Mouse (Mus musculus): ENCODE data around the gene Gm15023. TPM values are rescaled to one million over a fixed set of nuclear protein-coding genes. Genes with fewer than 3 reads are reported as not detected.
A peak's percentile ranks its signal among the peaks of the same experiment; 100 is the strongest.
"Not testable (repeated sequence)": the region's sequence is repeated elsewhere in the genome, so short reads cannot be mapped to it uniquely, and the experiment has no call there.

Gene Gm15023
- polyA plus RNA-seq (2015; fragmentation: Nextera tagmentation; extraction: Ambion mirVana): not detected in 2 replicates

DNA sequence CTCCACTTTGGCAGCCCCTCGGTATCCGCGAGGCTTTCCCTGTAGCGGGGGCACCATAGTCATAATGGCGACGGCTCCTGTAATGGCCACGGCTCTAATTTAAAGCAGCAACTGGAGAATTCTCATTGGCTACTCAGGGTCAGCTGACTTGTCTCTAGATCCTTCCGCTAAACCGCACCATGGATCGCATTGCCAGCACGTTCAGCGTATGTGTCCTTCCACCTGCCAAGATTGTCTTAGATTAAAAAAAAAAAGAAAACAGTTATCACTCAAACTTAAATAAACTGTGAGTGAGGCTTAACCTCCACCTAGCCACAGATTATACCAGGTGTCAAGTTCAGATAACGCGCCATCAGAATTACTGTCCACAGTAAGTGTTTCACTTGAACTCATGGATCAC is at the start of gene Gm15023:
Gene Gm15023 (minus strand): TSS at position 101 of the 400 bp plus-strand sequence.
- not testable (repeated sequence) for H3K9me3 ChIP-seq (replicated peaks); H3K27me3 ChIP-seq; H3K4me2 ChIP-seq; ATAC-seq (replicated peaks; ENCODE audit: insufficient number of reproducible peaks, insufficient read depth, low FRiP score, low read depth); H3K4me3 ChIP-seq; H3K36me3 ChIP-seq; H3K27ac ChIP-seq; H3K4me1 ChIP-seq (replicated peaks); H3K9ac ChIP-seq
- WGBS: 92% methylated on average over 6 of the region's 14 CpGs

DNA sequence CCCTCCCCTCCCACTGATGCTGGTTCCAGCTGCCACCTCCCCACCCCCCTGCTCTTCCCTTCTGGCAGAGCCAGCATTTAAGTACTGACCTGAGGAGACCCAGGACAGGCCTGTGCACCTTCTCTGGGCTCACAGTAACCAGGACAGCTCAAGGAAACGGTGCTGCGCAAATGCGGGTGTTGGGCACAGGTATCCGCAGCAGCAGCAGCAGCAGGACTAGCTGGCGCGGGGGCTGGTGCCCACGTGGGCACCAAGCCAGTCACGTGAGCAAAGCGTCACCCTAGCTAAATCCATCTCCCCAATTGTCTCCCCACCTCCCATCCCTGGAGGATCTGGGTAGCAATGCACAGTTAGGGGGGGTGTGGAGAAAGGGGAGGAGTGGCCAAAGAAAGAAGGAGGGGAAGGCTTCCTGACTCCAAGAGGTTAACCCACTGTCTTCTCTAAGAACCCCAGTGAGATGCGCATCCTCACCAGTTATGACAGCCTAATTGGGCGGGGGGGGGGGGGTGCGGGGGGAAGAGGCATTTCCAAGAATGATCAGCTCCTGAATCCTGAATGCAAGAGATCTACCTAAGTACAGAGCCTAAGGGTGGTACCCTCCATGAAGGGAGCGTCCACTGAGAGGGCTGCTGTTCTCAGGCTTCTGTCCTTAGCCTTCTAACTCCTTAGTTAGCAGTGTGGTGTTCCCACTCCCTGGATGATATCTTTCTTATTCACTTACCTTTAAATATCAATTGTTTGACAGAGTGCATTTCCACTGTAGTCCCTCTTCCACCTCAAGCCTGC is 33.2 kb upstream of the Gm15023 start, which contains the start of gene Tceal6:
Gene Tceal6 (minus strand): TSS at position 252 of the 786 bp plus-strand sequence.
- 20% methylated on average over 11 of the region's 13 CpGs for WGBS
- no peaks in the 10 kb centered on the region for H3K9me3 ChIP-seq (replicated peaks)
- peak within 1 kb of the TSS; percentile 61 for H3K4me2 ChIP-seq
- no peak within 1 kb of the TSS for H3K27ac ChIP-seq
- H3K9ac ChIP-seq: no peak within 1 kb of the TSS
- no peaks in the 10 kb centered on the region for H3K36me3 ChIP-seq
- H3K27me3 ChIP-seq: peaks cover 5% of the 10 kb centered on the region; the same call in 1 of the 2 replicates
- peak within 1 kb of the TSS; percentile 35 for H3K4me3 ChIP-seq
- H3K4me1 ChIP-seq (replicated peaks): no peaks in the 10 kb centered on the region
- ATAC-seq (replicated peaks; ENCODE audit: insufficient number of reproducible peaks, insufficient read depth, low FRiP score, low read depth): no peak

DNA sequence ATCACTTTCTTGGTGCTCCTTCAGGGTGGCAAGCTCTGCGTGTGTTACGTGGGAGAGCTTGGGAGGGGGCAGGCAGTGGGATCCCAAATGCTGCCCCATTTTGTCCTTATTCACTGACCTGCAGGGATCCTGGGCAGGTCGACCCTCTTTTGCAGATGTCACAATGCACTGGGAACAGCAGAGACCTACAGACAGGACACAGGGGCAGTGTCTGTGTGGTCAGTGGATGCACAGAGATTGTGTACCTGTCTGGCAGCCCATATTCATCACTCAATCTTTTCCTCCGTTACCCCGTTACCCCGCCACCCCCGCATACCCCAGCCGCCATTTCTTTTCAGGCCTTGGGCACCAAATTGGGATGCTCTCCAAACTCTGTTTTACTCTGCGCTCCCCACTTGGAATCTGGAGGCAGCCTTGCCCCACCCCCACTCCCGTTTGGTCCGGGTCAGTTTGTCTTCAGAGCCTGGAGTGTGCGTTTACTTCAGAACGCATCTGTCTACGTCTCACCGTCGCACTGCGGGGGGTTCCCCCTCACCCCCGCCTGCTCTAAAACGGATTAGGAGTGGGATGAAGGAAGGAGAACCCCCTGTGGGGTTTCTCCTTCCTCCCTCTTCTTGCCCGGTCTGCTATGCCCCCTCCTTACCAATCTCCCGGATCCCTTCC is 32.5 kb upstream of the Gm15023 start:
- ATAC-seq (replicated peaks; ENCODE audit: insufficient number of reproducible peaks, insufficient read depth, low FRiP score, low read depth); H3K9ac ChIP-seq; H3K27ac ChIP-seq; H3K4me1 ChIP-seq (replicated peaks); H3K9me3 ChIP-seq (replicated peaks); H3K36me3 ChIP-seq; H3K27me3 ChIP-seq: not testable (repeated sequence)
- peak overlapping the region; percentile 35 for H3K4me3 ChIP-seq
- 16% methylated on average over 21 of the region's 21 CpGs for WGBS
- H3K4me2 ChIP-seq: peak overlapping the region; percentile 61

DNA sequence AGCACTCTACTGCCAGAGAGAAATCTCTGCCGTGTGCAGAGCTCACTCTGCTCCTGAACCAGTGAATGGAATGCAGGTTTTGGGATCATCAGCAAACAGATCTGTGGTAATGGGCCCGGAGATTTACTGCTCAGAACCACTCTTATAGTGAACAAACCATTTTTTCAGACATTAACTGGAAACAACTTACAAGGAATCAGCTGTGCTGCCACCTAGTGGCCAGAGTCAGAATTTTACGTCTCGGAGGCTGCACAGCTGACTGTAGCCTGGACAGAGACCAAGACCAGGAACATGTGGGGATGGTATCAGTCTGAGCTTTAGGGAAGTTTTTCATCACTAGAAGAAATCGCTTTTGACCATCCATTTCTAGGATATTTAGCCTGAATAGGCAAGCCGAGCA is 12.5 kb upstream of the Gm15023 start:
- H3K9me3 ChIP-seq (replicated peaks); ATAC-seq (replicated peaks; ENCODE audit: insufficient number of reproducible peaks, insufficient read depth, low FRiP score, low read depth); H3K4me1 ChIP-seq (replicated peaks); H3K4me2 ChIP-seq; H3K36me3 ChIP-seq; H3K27ac ChIP-seq; H3K9ac ChIP-seq; H3K27me3 ChIP-seq; H3K4me3 ChIP-seq: not testable (repeated sequence)
- WGBS: no CpG with 5 or more reads among the region's 6 CpGs

DNA sequence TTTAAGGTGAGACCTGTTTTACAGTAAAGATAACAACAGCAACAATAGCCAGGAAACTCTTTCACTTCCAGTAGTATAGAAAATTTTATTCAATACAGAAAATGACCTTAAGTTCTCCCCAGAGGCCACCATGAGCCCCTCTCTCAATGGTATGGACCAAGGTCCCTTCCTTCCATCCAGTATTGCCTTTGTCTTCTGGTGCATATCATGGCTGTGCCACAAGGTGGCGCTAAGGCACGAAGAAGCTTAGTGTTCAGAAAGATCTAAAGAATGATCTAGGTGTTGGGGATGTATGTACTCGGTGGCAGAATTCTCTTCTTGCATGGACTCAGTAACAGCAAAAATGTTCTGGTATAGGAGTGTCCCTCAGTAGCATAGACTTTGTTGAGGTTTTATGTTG is 11.2 kb upstream of the Gm15023 start:
- H3K9ac ChIP-seq; ATAC-seq (replicated peaks; ENCODE audit: insufficient number of reproducible peaks, insufficient read depth, low FRiP score, low read depth); H3K36me3 ChIP-seq; H3K9me3 ChIP-seq (replicated peaks); H3K27me3 ChIP-seq; H3K4me3 ChIP-seq; H3K4me1 ChIP-seq (replicated peaks); H3K27ac ChIP-seq; H3K4me2 ChIP-seq: not testable (repeated sequence)
- no CpG with 5 or more reads among the region's 3 CpGs for WGBS

Other genes with a start within 250 kb of the Gm15023 start
- 0.29 and 0.42 TPM in 2 replicates for gene Nxf2, start 212.9 kb downstream of the Gm15023 start, polyA plus RNA-seq (2015; fragmentation: Nextera tagmentation; extraction: Ambion mirVana)
- gene Zmat1, start 168.4 kb downstream of the Gm15023 start, polyA plus RNA-seq (2015; fragmentation: Nextera tagmentation; extraction: Ambion mirVana): 7.7 and 9.6 TPM in 2 replicates
- 0.76 and 1.6 TPM in 2 replicates for gene Tceal6, start 33.1 kb upstream of the Gm15023 start, polyA plus RNA-seq (2015; fragmentation: Nextera tagmentation; extraction: Ambion mirVana)
- gene Pramel3, start 124.7 kb upstream of the Gm15023 start, polyA plus RNA-seq (2015; fragmentation: Nextera tagmentation; extraction: Ambion mirVana): not detected in 2 replicates
- not detected in 2 replicates for gene Gm5128, start 195.7 kb upstream of the Gm15023 start, polyA plus RNA-seq (2015; fragmentation: Nextera tagmentation; extraction: Ambion mirVana)